Mouse (Mus musculus) c-Kit-positive CD71-positive TER-119-negative erythroid progenitor cells, embryonic 14.5 days (primary cell): Measurements from ENCODE around the gene Trmt10b.
A peak's percentile ranks its signal among the peaks of the same experiment; 100 is the strongest.

Source experiments
- DNase-seq: peaks from one replicate; pipeline ENCODE4 v3.0.0-alpha.2; 2013; ENCODE audit warnings: low read depth

Trmt10b gene

GRCm38 (mm10) chr4:45296662-45297564, at the start of gene Trmt10b:
Gene Trmt10b (plus strand): TSS chr4:45297127.
- DNase-seq = peak; percentile 75

GRCm38 (mm10) chr4:45251265-45251664, 45.7 kb upstream of the Trmt10b start:
- DNase-seq = no peak

- no peak for DNase-seq
These were observed 44.1 kb upstream of the Trmt10b start for GRCm38 (mm10) chr4:45252861-45253262.

GRCm38 (mm10) chr4:45253839-45254601, 42.9 kb upstream of the Trmt10b start:
- DNase-seq = no peak

GRCm38 (mm10) chr4:45259232-45259832, 37.6 kb upstream of the Trmt10b start:
- DNase-seq = no peak

- no peak for DNase-seq
These were observed 35.4 kb upstream of the Trmt10b start for GRCm38 (mm10) chr4:45261551-45261950.

- peak; percentile 67 for DNase-seq
These were observed 29.0 kb upstream of the Trmt10b start for GRCm38 (mm10) chr4:45267883-45268282.

GRCm38 (mm10) chr4:45271041-45271452, 25.9 kb upstream of the Trmt10b start:
- no peak for DNase-seq

- DNase-seq = no peak
These were observed 21.2 kb upstream of the Trmt10b start for GRCm38 (mm10) chr4:45275770-45276169.

GRCm38 (mm10) chr4:45279292-45279691, 17.6 kb upstream of the Trmt10b start:
- no peak for DNase-seq

- peak; percentile 40 for DNase-seq
These were observed 16.9 kb upstream of the Trmt10b start for GRCm38 (mm10) chr4:45279981-45280548.

- DNase-seq = no peak
These were observed 10.6 kb upstream of the Trmt10b start for GRCm38 (mm10) chr4:45286318-45286717.

- no peak for DNase-seq
These were observed 9.0 kb upstream of the Trmt10b start for GRCm38 (mm10) chr4:45287906-45288305.

- DNase-seq = no peak
These were observed 8.6 kb downstream of the Trmt10b start for GRCm38 (mm10) chr4:45305536-45305935.

- DNase-seq = no peak
These were observed 11.1 kb downstream of the Trmt10b start for GRCm38 (mm10) chr4:45308046-45308445.

- DNase-seq = no peak
These were observed 11.7 kb downstream of the Trmt10b start for GRCm38 (mm10) chr4:45308606-45309005.

- DNase-seq = no peak
These were observed 14.1 kb downstream of the Trmt10b start for GRCm38 (mm10) chr4:45311056-45311455.

- peak; percentile 62 for DNase-seq
These were observed 23.4 kb downstream of the Trmt10b start for GRCm38 (mm10) chr4:45320159-45320816.

- no peak for DNase-seq
These were observed 34.2 kb downstream of the Trmt10b start for GRCm38 (mm10) chr4:45331139-45331538.

- DNase-seq = no peak
These were observed 35.5 kb downstream of the Trmt10b start for GRCm38 (mm10) chr4:45332466-45332865.

- DNase-seq = no peak
These were observed 44.3 kb downstream of the Trmt10b start for GRCm38 (mm10) chr4:45341226-45341625.
